Mouse (Mus musculus): ENCODE measurements around the gene Mtmr3. TPM values are rescaled to one million over a fixed set of nuclear protein-coding genes. Genes with fewer than 3 reads are reported as not detected.

The Mtmr3 gene
- total and polyA plus RNA-seq, 3 experiments = 29.1 to 31.9 TPM; not detected in 1

- Histone ChIP-seq H3K36me3 (ENCODE audit: control insufficient read depth in 1 of 2, insufficient read depth in 2 of 2, low read length in 2 of 2) (no peaks in the 10 kb centered on the region), H3K4me3 (ENCODE audit: control insufficient read depth in 1 of 2, insufficient read depth in 1 of 2, low read depth in 2 of 2, low read length in 2 of 2) (no peak overlapping the region), H3K27me3 (ENCODE audit: control insufficient read depth in 1 of 2, insufficient read depth in 2 of 2, low read length in 2 of 2) (peaks cover 10 to 12% of the 10 kb centered on the region in 2 experiments), H3K4me1 (ENCODE audit: control insufficient read depth in 1 of 2, insufficient read depth in 2 of 2, low read length in 2 of 2) (no peaks in the 10 kb centered on the region), H3K79me2 (ENCODE audit: control insufficient read depth, insufficient read depth, low read length, poor library complexity) (no peaks in the 10 kb centered on the region), H3K9ac (ENCODE audit: control insufficient read depth, low read depth, low read length, poor library complexity, severe bottlenecking) (no peak overlapping the region), H3K27ac (ENCODE audit: control insufficient read depth, low read depth, low read length) (no peak overlapping the region), H3K9me3 (replicated peaks; ENCODE audit: insufficient read depth, low read length) (no peaks in the 10 kb centered on the region)
- TF ChIP-seq EP300 (IDR thresholded peaks at IDR 0.05; ENCODE audit: low read depth in 1 of 2, low read length in 2 of 2) = no peak
- no peak for TF ChIP-seq MAX (IDR thresholded peaks at IDR 0.05; ENCODE audit: low read length)
- no peak for TF ChIP-seq MYC (IDR thresholded peaks at IDR 0.05; ENCODE audit: low read depth, low read length)
- DNase-seq (ENCODE audit: low read depth, low spot score) = peak; percentile 58
Observed at GRCm38 (mm10) chr11:4622997-4623396, 28.3 kb upstream of the Mtmr3 start.

- H3K9ac ChIP-seq (ENCODE audit: control insufficient read depth, low read depth, low read length, poor library complexity, severe bottlenecking) = no peak overlapping the region
- no peaks in the 10 kb centered on the region for H3K79me2 ChIP-seq (ENCODE audit: control insufficient read depth, insufficient read depth, low read length, poor library complexity)
- H3K9me3 ChIP-seq (replicated peaks; ENCODE audit: insufficient read depth, low read length) = no peaks in the 10 kb centered on the region
- H3K27ac ChIP-seq (ENCODE audit: control insufficient read depth, low read depth, low read length) = no peak overlapping the region
- no peak overlapping the region for H3K4me3 ChIP-seq (ENCODE audit: control insufficient read depth in 1 of 2, insufficient read depth in 1 of 2, low read depth in 2 of 2, low read length in 2 of 2)
- peaks cover 9 to 10% of the 10 kb centered on the region in 2 experiments for H3K27me3 ChIP-seq (ENCODE audit: control insufficient read depth in 1 of 2, insufficient read depth in 2 of 2, low read length in 2 of 2)
- no peak for DNase-seq (ENCODE audit: low read depth, low spot score)
- H3K36me3 ChIP-seq (ENCODE audit: control insufficient read depth in 1 of 2, insufficient read depth in 2 of 2, low read length in 2 of 2) = no peaks in the 10 kb centered on the region
- H3K4me1 ChIP-seq (ENCODE audit: control insufficient read depth in 1 of 2, insufficient read depth in 2 of 2, low read length in 2 of 2) = no peaks in the 10 kb centered on the region
- no peak for TF ChIP-seq POLR2A (IDR thresholded peaks at IDR 0.05; ENCODE audit: control insufficient read depth in 1 of 2, insufficient read depth in 1 of 2, low read depth in 1 of 2, low read length in 2 of 2, poor library complexity in 1 of 2)
- TF ChIP-seq SIN3A (IDR thresholded peaks at IDR 0.05; ENCODE audit: low read length) = no peak
- TF ChIP-seq NELFE (IDR thresholded peaks at IDR 0.05; ENCODE audit: low read depth, low read length) = no peak
Observed at GRCm38 (mm10) chr11:4622442-4622986, 27.9 kb upstream of the Mtmr3 start.

- no peaks in the 10 kb centered on the region for H3K9me3 ChIP-seq (replicated peaks; ENCODE audit: insufficient read depth, low read length)
- no peak for DNase-seq (ENCODE audit: low read depth, low spot score)
- no peaks in the 10 kb centered on the region for H3K4me1 ChIP-seq (ENCODE audit: control insufficient read depth in 1 of 2, insufficient read depth in 2 of 2, low read length in 2 of 2)
- no peak overlapping the region for H3K9ac ChIP-seq (ENCODE audit: control insufficient read depth, low read depth, low read length, poor library complexity, severe bottlenecking)
- peaks cover 8 to 10% of the 10 kb centered on the region in 2 experiments for H3K27me3 ChIP-seq (ENCODE audit: control insufficient read depth in 1 of 2, insufficient read depth in 2 of 2, low read length in 2 of 2)
- TF ChIP-seq POLR2A (IDR thresholded peaks at IDR 0.05; ENCODE audit: control insufficient read depth in 1 of 2, insufficient read depth in 1 of 2, low read depth in 1 of 2, low read length in 2 of 2, poor library complexity in 1 of 2) (no peak), POLR2AphosphoS2 (IDR thresholded peaks at IDR 0.05; ENCODE audit: low read length) (no peak)
- no peaks in the 10 kb centered on the region for H3K79me2 ChIP-seq (ENCODE audit: control insufficient read depth, insufficient read depth, low read length, poor library complexity)
- no peak overlapping the region for H3K4me3 ChIP-seq (ENCODE audit: control insufficient read depth in 1 of 2, insufficient read depth in 1 of 2, low read depth in 2 of 2, low read length in 2 of 2)
- H3K36me3 ChIP-seq (ENCODE audit: control insufficient read depth in 1 of 2, insufficient read depth in 2 of 2, low read length in 2 of 2) = no peaks in the 10 kb centered on the region
- H3K27ac ChIP-seq (ENCODE audit: control insufficient read depth, low read depth, low read length) = no peak overlapping the region
Observed at GRCm38 (mm10) chr11:4621866-4622265, 27.2 kb upstream of the Mtmr3 start.

GRCm38 (mm10) chr11:4620501-4621108 is 25.9 kb upstream of the Mtmr3 start:
- no peak for DNase-seq (ENCODE audit: low read depth, low spot score)
- TF ChIP-seq GATA1 (IDR thresholded peaks at IDR 0.05; ENCODE audit: low read depth, low read length) (peak; percentile 37; the same call in 1 of the 2 replicates), MYB (IDR thresholded peaks at IDR 0.05; ENCODE audit: low read depth, low read length) (no peak)
- H3K9ac ChIP-seq (ENCODE audit: control insufficient read depth, low read depth, low read length, poor library complexity, severe bottlenecking) = no peak overlapping the region
- no peaks in the 10 kb centered on the region for H3K9me3 ChIP-seq (replicated peaks; ENCODE audit: insufficient read depth, low read length)
- no peaks in the 10 kb centered on the region for H3K4me1 ChIP-seq (ENCODE audit: control insufficient read depth in 1 of 2, insufficient read depth in 2 of 2, low read length in 2 of 2)
- H3K36me3 ChIP-seq (ENCODE audit: control insufficient read depth in 1 of 2, insufficient read depth in 2 of 2, low read length in 2 of 2) = no peaks in the 10 kb centered on the region
- H3K27ac ChIP-seq (ENCODE audit: control insufficient read depth, low read depth, low read length) = no peak overlapping the region
- H3K4me3 ChIP-seq (ENCODE audit: control insufficient read depth in 1 of 2, insufficient read depth in 1 of 2, low read depth in 2 of 2, low read length in 2 of 2) = no peak overlapping the region
- H3K27me3 ChIP-seq (ENCODE audit: control insufficient read depth in 1 of 2, insufficient read depth in 2 of 2, low read length in 2 of 2) = peaks cover 3 to 10% of the 10 kb centered on the region in 2 experiments
- no peaks in the 10 kb centered on the region for H3K79me2 ChIP-seq (ENCODE audit: control insufficient read depth, insufficient read depth, low read length, poor library complexity)

All from MEL (cell line).